Mouse (Mus musculus): ENCODE measurements at regions not wholly inside any gene's neighbourhood (a gene's known extent, or its start where the extent isn't known, plus 50 kb on each side); places are given as distances from the start of the nearest gene placed in this dataset.

GRCm38 (mm10) chr5:144668060-144668459 lies 93.6 kb downstream of the Tmem130 start:
- WGBS: 84% methylated on average over 3 of the region's 3 CpGs

GRCm38 (mm10) chr5:144678815-144679750 lies 82.5 kb downstream of the Tmem130 start:
- 92% methylated on average over 13 of the region's 13 CpGs for WGBS
- H3K27ac ChIP-seq: no peak overlapping the region
- H3K27me3 ChIP-seq (ENCODE audit: poor library complexity, severe bottlenecking): no peaks in the 10 kb centered on the region
- H3K4me3 ChIP-seq: no peak overlapping the region
- no peaks in the 10 kb centered on the region for H3K36me3 ChIP-seq (replicated peaks)
- no peak for DNase-seq (ENCODE audit: extremely low spot score, low spot score)
- H3K9me3 ChIP-seq: no peaks in the 10 kb centered on the region
- no peaks in the 10 kb centered on the region for H3K4me1 ChIP-seq

More at GRCm38 (mm10) chr5:144668060-144668459, 93.6 kb downstream of the Tmem130 start:
- Histone ChIP-seq H3K4me1 (peaks cover 11% of the 10 kb centered on the region), H3K9me3 (no peaks in the 10 kb centered on the region), H3K27ac (no peak overlapping the region), H3K36me3 (replicated peaks) (no peaks in the 10 kb centered on the region), H3K4me3 (no peak overlapping the region), H3K27me3 (ENCODE audit: poor library complexity, severe bottlenecking) (peaks cover 43% of the 10 kb centered on the region)
- DNase-seq (ENCODE audit: extremely low spot score, low spot score): no peak

- Histone ChIP-seq H3K27ac (no peak overlapping the region), H3K4me1 (0 out of 2 replicates have a peak, but pooled peaks cover 4% of the 10 kb centered on the region), H3K36me3 (replicated peaks) (no peaks in the 10 kb centered on the region), H3K27me3 (ENCODE audit: poor library complexity, severe bottlenecking) (no peaks in the 10 kb centered on the region), H3K9me3 (no peaks in the 10 kb centered on the region), H3K4me3 (no peak overlapping the region)
- WGBS: 63% methylated on average over 1 of the region's 1 CpGs
- DNase-seq (ENCODE audit: extremely low spot score, low spot score): no peak
Measured at GRCm38 (mm10) chr5:144684184-144684583, 77.4 kb downstream of the Tmem130 start.
